Mouse (Mus musculus): ENCODE results near the gene Sh2d2a.
"Not testable (repeated sequence)": the region's sequence is repeated elsewhere in the genome, so short reads cannot be mapped to it uniquely, and the experiment has no call there.

DNA sequence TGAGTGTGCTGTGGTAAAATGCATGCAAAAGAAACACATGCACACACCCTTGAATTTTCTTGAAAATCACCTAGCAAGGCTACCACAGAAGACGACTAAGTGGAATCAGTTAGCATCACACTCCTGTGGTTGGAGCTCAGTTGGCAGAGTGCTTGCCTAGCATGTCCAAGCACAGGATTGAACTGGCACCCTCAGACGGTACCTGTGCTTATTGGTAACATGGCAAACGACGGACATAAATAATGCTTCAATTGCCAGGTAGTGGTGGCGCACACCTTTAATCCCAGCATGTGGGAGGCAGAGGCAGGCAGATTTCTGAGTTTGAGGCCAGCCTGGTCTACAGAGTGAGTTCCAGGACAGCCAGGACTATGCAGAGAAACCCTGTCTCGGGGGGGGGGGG, 55.4 kb downstream of the Sh2d2a start:
- not testable (repeated sequence) for TF ChIP-seq CTCF (IDR thresholded peaks at IDR 0.05; ENCODE audit: extremely low read depth, insufficient read length, insufficient replicate concordance, low read depth, low read length); POLR2A (IDR thresholded peaks at IDR 0.05; ENCODE audit: low read depth, low read length)

Data from small intestine, adult 2 months (tissue).